Mouse (Mus musculus) cerebellum, adult 11-12 months (tissue): ENCODE data around the gene Cdyl2.

Source experiments
- DNase-seq: peaks from one replicate; pipeline ENCODE4 v3.0.0; 2022

Gene Cdyl2

GRCm38 (mm10) chr8:116528736-116529135, 204.1 kb downstream of the Cdyl2 start:
- no peak for DNase-seq

DNA sequence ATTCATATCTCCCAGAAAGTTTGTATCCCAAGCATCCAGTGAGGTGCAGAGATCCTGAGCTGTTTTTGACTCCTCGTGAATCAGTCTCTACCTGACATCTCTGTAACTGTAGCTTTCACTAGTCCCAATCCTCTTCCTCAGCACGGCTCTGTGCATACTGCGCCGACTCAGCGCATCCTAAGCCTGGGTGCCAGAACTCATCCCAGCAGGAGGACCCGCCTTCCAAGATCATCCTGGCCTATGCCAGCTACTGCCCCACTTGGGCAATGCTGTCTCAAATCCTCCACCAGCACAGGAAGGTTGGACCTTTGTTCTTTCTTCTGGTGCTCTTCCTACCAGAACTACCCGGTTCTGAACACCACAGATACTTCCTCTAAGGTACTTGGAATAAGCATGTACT, 207.9 kb downstream of the Cdyl2 start:
- DNase-seq = peak; percentile 76
